Mouse (Mus musculus): ENCODE data around the gene Hist2h2aa1.
"Not testable (repeated sequence)": the region's sequence is repeated elsewhere in the genome, so short reads cannot be mapped to it uniquely, and the experiment has no call there.

Hist2h2aa1 gene

DNA sequence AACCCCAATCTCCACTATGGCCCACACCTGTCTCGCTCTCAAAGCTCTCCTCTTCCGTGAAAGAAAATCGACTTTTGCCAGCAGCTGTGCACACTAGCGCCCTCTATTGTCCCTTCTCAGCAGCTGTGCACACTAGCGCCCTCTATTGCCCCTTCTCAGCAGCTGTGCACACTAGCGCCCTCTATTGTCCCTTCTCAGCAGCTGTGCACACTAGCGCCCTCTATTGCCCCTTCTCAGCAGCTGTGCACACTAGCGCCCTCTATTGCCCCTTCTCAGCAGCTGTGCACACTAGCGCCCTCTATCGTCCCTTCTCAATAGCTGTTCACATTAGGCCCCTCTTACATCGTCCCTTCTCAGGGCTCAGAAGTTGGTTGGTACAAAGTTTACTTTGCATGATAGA, 42.0 kb downstream of the Hist2h2aa1 start:
- not testable (repeated sequence) for DNase-seq

DNA sequence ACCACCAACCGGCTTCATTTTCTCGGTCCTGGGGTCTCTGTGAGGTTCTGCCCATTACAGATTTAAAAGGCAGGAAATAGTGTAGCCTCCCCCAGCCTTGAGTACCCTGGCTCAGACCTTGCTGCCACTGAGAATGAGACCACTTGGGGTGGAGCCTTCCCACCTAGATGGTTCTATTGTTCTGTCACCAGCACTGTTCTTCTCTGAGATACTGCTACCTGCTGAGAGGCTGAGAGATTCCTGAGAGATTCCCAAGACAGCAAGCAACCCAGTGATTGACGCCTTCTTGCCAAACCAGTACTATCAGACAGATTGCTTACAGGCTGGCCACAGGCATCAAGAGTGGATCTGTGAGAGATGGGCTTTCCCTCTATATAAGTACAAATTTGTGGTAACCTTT, 43.9 kb downstream of the Hist2h2aa1 start:
- no peak for DNase-seq

DNA sequence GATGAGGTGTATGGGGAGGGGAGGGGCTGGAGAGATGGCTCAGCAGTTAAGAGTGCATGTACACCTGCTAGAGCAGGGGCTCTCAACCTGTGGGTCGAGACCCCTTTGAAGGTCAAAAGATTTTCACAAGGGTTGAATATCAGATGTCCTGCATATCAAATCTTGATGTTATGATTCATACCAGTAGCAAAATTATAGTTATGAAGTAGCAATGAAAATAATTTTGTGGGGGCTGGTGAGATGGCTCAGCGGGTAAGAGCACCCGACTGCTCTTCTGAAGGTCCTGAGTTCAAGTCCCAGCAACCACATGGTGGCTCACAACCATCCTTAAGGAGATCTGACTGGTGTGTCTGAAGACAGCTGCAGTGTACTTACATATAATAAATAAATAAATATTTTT, 45.4 kb downstream of the Hist2h2aa1 start:
- DNase-seq, result not testable (repeated sequence)

DNA sequence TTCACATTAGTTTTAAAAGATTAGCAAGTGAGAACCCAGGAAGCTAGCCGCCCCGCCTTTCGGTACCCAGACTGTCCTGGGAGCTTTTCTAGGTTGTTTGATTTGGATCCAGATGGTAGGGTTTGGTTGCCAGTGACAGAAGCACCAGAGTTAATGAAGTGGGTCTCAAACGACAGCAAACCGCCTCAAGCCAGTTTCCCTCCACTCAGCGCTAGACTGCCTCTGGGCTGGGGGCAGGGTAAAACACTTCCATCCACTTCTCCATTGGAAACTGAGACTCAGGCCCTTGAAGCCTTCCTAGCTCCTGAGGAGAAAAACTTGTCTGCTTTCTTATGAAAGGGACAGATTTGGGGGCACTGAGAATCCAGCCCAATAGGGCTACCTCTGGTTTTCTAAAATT, 47.3 kb downstream of the Hist2h2aa1 start:
- no peak for DNase-seq

DNA sequence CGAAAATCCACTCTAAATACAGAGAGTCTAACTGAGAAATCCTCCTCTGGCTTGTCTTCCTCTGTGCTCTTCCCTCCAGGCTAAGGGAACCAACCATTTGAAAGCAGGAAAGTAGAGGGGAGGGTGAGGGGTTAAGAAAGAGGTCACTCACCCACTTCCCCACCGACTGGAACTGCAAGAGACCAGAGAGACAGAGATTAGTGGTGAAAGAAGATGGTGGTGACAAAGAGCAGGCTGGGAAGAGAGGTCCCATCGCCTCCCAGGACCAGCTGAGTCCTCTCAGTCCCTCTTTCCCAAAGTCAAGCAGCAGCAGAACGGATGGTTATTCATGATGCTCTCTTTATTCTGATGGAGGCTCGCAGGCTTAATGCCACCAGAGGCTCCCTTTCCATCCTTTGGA, 48.1 kb downstream of the Hist2h2aa1 start:
- DNase-seq, result no peak

DNA sequence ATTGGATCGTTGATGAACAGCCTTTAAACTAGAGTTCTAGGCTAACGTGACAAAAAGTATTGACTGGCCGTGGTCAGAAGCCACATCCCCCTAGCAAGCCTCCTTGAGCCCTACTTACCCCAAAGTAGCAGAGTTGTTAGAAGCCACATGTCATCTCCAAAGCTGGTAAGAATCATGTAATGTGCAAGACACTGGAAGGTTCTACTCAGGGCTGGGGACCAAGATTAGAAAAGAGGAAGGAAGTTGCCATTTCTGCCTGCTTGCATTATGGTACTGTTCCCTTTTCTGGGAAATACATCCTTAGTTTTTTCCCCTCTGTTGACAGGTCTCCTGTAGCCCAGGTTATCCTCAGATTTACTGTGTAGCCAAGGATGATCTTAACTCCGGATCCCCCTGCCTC, 48.5 kb downstream of the Hist2h2aa1 start, which contains the start of gene Fcgr1:
Fcgr1 (minus strand) TSS at position 183 of the 400 bp plus-strand sequence.
- DNase-seq, result no peak
